Mouse (Mus musculus) thymus, adult 2 months (tissue): Measurements from ENCODE around the gene Trmt5.

Experiments used
- CTCF ChIP-seq: fragments of 200-500 bp; IDR thresholded peaks from 2 replicates; pipeline ENCODE4 v1.5.1; 2012; ENCODE audit warnings: mild to moderate bottlenecking, control low read depth, low read length, moderate library complexity, borderline replicate concordance; ENCODE audit not compliant: control insufficient read depth, poor library complexity, insufficient read depth; ENCODE audit errors: extremely low read depth
- POLR2A ChIP-seq: fragments of 200-500 bp; IDR thresholded peaks from 2 replicates; pipeline ENCODE4 v1.6.1; 2012; ENCODE audit warnings: mild to moderate bottlenecking, low read length, control low read depth, moderate library complexity; ENCODE audit not compliant: control insufficient read depth, poor library complexity, insufficient read depth; ENCODE audit errors: extremely low read depth

- TF ChIP-seq POLR2A, result no peak
- TF ChIP-seq CTCF, result no peak
These were observed 14.0 kb upstream of the Trmt5 start for GRCm38 (mm10) chr12:73300531-73300930.
